Mouse (Mus musculus): ENCODE results near the gene Ptpn22. TPM values are rescaled to one million over a fixed set of nuclear protein-coding genes. Genes with fewer than 3 reads are reported as not detected.

Gene Ptpn22
- total RNA-seq, 2 experiments from 2014 or later = 0.17 to 0.25 TPM

- DNase-seq (ENCODE audit: low spot score) = no peak
Observed at GRCm38 (mm10) chr3:103916839-103917237, 57.2 kb downstream of the Ptpn22 start.

DNA sequence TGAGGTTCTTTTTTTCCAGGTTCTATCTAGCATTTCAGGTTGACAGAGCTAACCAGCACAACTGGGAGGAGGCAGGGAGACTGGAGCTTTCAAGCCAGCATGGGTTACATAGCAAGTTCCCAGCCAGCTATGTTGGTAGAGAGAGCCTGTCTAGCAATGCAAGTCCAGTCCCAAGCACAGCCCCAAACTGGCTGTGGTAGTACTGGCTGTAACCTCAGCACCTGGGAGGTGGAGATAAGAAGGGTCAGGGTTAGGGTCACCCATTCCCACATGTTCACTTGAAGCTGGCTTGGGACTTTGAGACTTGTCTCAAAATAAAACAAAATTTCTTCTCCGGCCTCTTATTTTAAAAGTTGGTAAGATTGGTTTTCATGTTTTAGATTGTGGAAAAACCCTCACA lies 60.5 kb downstream of the Ptpn22 start:
- DNase-seq (ENCODE audit: low spot score) = no peak

DNA sequence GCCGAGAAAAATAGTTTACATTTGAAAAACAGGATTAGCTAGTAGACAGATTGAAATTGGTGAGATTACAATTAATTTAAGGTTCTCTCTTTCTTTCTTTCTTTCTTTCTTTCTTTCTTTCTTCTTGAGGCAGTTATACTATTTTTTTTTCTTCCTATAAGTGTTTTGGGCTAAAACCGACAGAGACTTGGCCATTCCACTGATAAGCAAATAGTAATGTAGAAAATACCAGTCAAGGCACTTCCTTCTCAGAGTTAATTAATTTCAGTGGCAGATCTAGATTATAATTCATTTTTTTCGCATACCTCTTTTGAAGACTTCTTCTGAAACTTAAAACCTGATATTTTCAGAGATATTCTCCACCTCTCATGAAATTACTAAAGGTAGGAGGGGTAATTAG lies 65.7 kb downstream of the Ptpn22 start:
- no peak for DNase-seq (ENCODE audit: low spot score)

DNA sequence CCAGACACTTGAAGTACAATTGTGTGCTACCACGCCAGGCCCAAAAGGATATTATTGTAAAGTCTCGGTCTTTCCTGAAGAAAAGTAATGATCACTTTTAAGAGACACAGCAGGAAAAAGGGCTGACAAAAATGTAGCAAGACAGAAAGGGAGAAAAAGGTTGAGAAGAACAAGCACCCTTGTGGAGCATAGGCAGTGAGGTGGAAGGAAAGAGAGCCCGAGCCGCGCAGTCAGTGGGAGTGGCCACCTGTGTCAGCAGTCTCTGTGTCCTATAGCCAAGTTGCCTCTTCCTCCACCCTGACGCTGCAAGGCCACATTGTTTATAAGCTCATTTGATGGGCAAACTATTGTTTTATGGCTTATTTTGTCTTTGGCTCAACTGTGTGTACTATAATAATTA lies 67.9 kb downstream of the Ptpn22 start:
- no peak for DNase-seq (ENCODE audit: low spot score)

GRCm38 (mm10) chr3:103944794-103945562 lies 85.4 kb downstream of the Ptpn22 start:
- no peak for DNase-seq (ENCODE audit: low spot score)

GRCm38 (mm10) chr3:103948666-103949065 lies 89.1 kb downstream of the Ptpn22 start:
- no peak for DNase-seq (ENCODE audit: low spot score)

GRCm38 (mm10) chr3:103960622-103961021 lies 101.0 kb downstream of the Ptpn22 start:
- no peak for DNase-seq (ENCODE audit: low spot score)

Other genes with a start within 250 kb of the Ptpn22 start
- gene Atg4a-ps, start 213.7 kb upstream of the Ptpn22 start, total RNA-seq (2021) = 1 to 10 TPM in 1 of 2 experiments, under 1 TPM in 1; 0.26 to 4.5 TPM
- 1 to 10 TPM; 3.2 to 3.7 TPM for gene Olfml3, start 121.8 kb upstream of the Ptpn22 start, total RNA-seq (2021)
- not detected for gene Gm10964, start 120.4 kb upstream of the Ptpn22 start, total RNA-seq (2021)
- 10 to 100 TPM; 63.0 to 64.5 TPM for gene Hipk1, start 68.2 kb upstream of the Ptpn22 start, total RNA-seq (2021)
- gene Dclre1b, start 50.4 kb upstream of the Ptpn22 start, total RNA-seq (2021) = 1 to 10 TPM; 4.3 to 5.5 TPM
- 1 to 10 TPM; 9.1 to 9.7 TPM for gene Ap4b1, start 50.3 kb upstream of the Ptpn22 start, total RNA-seq (2021)
- gene Gm43064, start 50.2 kb upstream of the Ptpn22 start, total RNA-seq (2021) = under 1 TPM in 1 of 2 experiments, not detected in 1; 0.14 TPM
- under 1 TPM in 1 of 2 experiments, not detected in 1; 0.55 TPM for gene Bcl2l15, start 27.2 kb upstream of the Ptpn22 start, total RNA-seq (2021)
- 1 to 10 TPM; 6.9 to 7.9 TPM for gene Rsbn1, start 54.3 kb downstream of the Ptpn22 start, total RNA-seq (2021)
- gene Phtf1, start 108.3 kb downstream of the Ptpn22 start, total RNA-seq (2021) = 1 to 10 TPM; 3.8 to 4.1 TPM